ENCODE assay signal across 9 mouse cellular contexts in the genomic region with DNA sequence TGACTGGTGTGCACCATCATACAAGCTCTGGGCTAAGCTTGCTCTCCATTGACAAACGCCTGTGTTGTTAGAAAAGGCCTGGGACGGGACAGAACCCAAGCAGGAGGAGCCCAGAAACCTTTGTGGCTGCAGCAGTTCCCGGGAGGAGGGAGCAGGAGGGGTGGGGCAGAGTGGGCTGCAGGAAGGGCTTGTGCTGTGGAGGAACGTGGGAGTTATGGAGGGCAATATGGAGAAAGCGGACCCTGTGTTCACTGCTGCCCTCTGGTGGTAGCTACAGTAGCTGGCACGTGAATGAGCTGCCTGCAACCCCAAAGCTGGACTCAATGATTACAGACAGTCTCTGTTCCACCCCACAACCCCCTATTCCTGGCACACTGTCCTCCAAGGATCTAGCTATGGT. TPM values are rescaled to one million over a fixed set of nuclear protein-coding genes. Genes with fewer than 3 reads are reported as not detected.
DNase-seq lines count a peak whose midpoint lies in the region; ATAC-seq and TF ChIP-seq lines count a peak whose summit lies in the region.
"Had no signal": no experiment of that assay in that cellular context is flagged by ENCODE, and none has a peak within 500 bp of the region (broad histone marks: within the 10 kb centered on the region; RNA-seq: fewer than 3 reads in every experiment).

No protein-coding gene starts in this region.

- H3K9me3 ChIP-seq in forebrain, embryonic 14.5 days (replicated peaks; ENCODE audit: control insufficient read depth, low read length) = 0 out of 2 replicates have a peak, but pooled peaks cover 3% of the 10 kb centered on the region
- H3K9me3 ChIP-seq in forebrain, embryonic 13.5 days (replicated peaks) = no peaks in the 10 kb centered on the region
- no peaks in the 10 kb centered on the region for H3K9me3 ChIP-seq in lung, postnatal 0 days (ENCODE audit: low read length)

- H3K27me3 ChIP-seq in forebrain, embryonic 14.5 days (replicated peaks; ENCODE audit: control insufficient read depth, insufficient read depth, low read length) = no peaks in the 10 kb centered on the region
- H3K27me3 ChIP-seq in forebrain, embryonic 13.5 days = no peaks in the 10 kb centered on the region
- H3K27me3 ChIP-seq in lung, postnatal 0 days (replicated peaks; ENCODE audit: insufficient read depth, low read length) = peaks cover 14% of the 10 kb centered on the region; the same call in 1 of the 2 replicates
- H3K27me3 ChIP-seq in spleen, adult 2 months (ENCODE audit: control insufficient read depth, insufficient read depth, low read length) = peaks cover 16% of the 10 kb centered on the region

- no peak overlapping the region for H3K4me3 ChIP-seq in forebrain, embryonic 14.5 days (ENCODE audit: low read depth, low read length)
- no peak overlapping the region for H3K4me3 ChIP-seq in forebrain, embryonic 13.5 days
- H3K4me3 ChIP-seq in lung, postnatal 0 days (ENCODE audit: low read depth, low read length) = no peak overlapping the region
- H3K4me3 ChIP-seq in spleen, adult 2 months (ENCODE audit: extremely low read depth, insufficient read depth, insufficient read length) = no peak overlapping the region

- H3K27ac ChIP-seq in forebrain, embryonic 14.5 days (ENCODE audit: low read depth, low read length) = no peak overlapping the region
- no peak overlapping the region for H3K27ac ChIP-seq in forebrain, embryonic 13.5 days
- H3K27ac ChIP-seq in lung, postnatal 0 days (ENCODE audit: low read length) = no peak overlapping the region
- H3K27ac ChIP-seq in spleen, adult 2 months (ENCODE audit: insufficient read depth, low read length) = no peak overlapping the region

- TF ChIP-seq EP300 in lung, postnatal 0 days (IDR thresholded peaks at IDR 0.05) = no peak

- H3K4me2 ChIP-seq in forebrain, embryonic 14.5 days (ENCODE audit: low read length) = no peak overlapping the region
- H3K4me2 ChIP-seq in forebrain, embryonic 13.5 days = no peak overlapping the region
- no peak overlapping the region for H3K4me2 ChIP-seq in lung, postnatal 0 days (replicated peaks; ENCODE audit: low read depth, low read length)

- TF ChIP-seq CTCF in lung, postnatal 0 days (IDR thresholded peaks at IDR 0.05) = peak; percentile 98
- peak; percentile 87; the same call in 1 of the 2 replicates for TF ChIP-seq CTCF in spleen, adult 2 months (IDR thresholded peaks at IDR 0.05; ENCODE audit: extremely low read depth, insufficient read depth, insufficient read length, insufficient replicate concordance)

- TF ChIP-seq POLR2A in spleen, adult 2 months (IDR thresholded peaks at IDR 0.05; ENCODE audit: low read depth, low read length) = no peak

- no peaks in the 10 kb centered on the region for H3K36me3 ChIP-seq in forebrain, embryonic 14.5 days (ENCODE audit: control insufficient read depth, insufficient read depth, low read length)
- H3K36me3 ChIP-seq in forebrain, embryonic 13.5 days (ENCODE audit: poor library complexity, severe bottlenecking) = no peaks in the 10 kb centered on the region
- no peaks in the 10 kb centered on the region for H3K36me3 ChIP-seq in lung, postnatal 0 days (ENCODE audit: insufficient read depth, low read length)
- H3K36me3 ChIP-seq in spleen, adult 2 months (ENCODE audit: control insufficient read depth, insufficient read depth, low read length) = no peaks in the 10 kb centered on the region

- DNase-seq in forebrain, embryonic 14.5 days (ENCODE audit: low spot score) = peak; percentile 78
- DNase-seq in urinary bladder, postnatal 14 days (ENCODE audit: low spot score) = peak; percentile 80
- no peak for DNase-seq in urinary bladder, postnatal 10 days (ENCODE audit: low spot score)
- DNase-seq in embryo, embryonic 10 days (ENCODE audit: low spot score) = peak; percentile 88
- peak; percentile 88 for DNase-seq in induced T-regulatory cell, adult 2 months (ENCODE audit: low read depth)
- DNase-seq in lung, postnatal 0 days (ENCODE audit: low spot score) = peak; percentile 90
- peak; percentile 45 to 66 for DNase-seq in spleen, adult 2 months (ENCODE audit: low read depth in 1 of 2, low spot score in 2 of 2)

- 7% methylated on average over 6 of the region's 6 CpGs for WGBS in forebrain, embryonic 14.5 days
- WGBS in forebrain, embryonic 13.5 days = 9% methylated on average over 6 of the region's 6 CpGs
- WGBS in lung, postnatal 0 days = 12% methylated on average over 6 of the region's 6 CpGs
- 15% methylated on average over 6 of the region's 6 CpGs for WGBS in spleen, adult 2 months

- H3K9ac ChIP-seq in forebrain, embryonic 14.5 days (ENCODE audit: low read length) = no peak overlapping the region
- H3K9ac ChIP-seq in forebrain, embryonic 13.5 days = no peak overlapping the region
- H3K9ac ChIP-seq in lung, postnatal 0 days (replicated peaks; ENCODE audit: low read depth) = no peak overlapping the region

- no peak for ATAC-seq in forebrain, embryonic 14.5 days
- ATAC-seq in forebrain, embryonic 13.5 days = no peak
- ATAC-seq in lung, postnatal 0 days = peak; percentile 18

- peaks cover 5% of the 10 kb centered on the region; the same call in 1 of the 2 replicates for H3K4me1 ChIP-seq in forebrain, embryonic 14.5 days (ENCODE audit: control insufficient read depth, insufficient read depth, low read length)
- H3K4me1 ChIP-seq in forebrain, embryonic 13.5 days = peaks cover 1% of the 10 kb centered on the region
- peaks cover 7% of the 10 kb centered on the region for H3K4me1 ChIP-seq in lung, postnatal 0 days (ENCODE audit: insufficient read depth, low read depth, low read length)
- peaks cover 19% of the 10 kb centered on the region for H3K4me1 ChIP-seq in spleen, adult 2 months (ENCODE audit: control insufficient read depth, insufficient read depth, insufficient read length)

RNA-seq across cellular contexts. Expression of a gene that starts 3.1 kb away (rescaled TPM):
- 248 and 319 TPM in 2 replicates for polyA plus RNA-seq in forebrain, embryonic 14.5 days (2014; fragmentation: Nextera tagmentation; extraction: Ambion mirVana)
- polyA plus RNA-seq in forebrain, embryonic 13.5 days (2015; fragmentation: Nextera tagmentation; extraction: Ambion mirVana) = 276 and 292 TPM in 2 replicates
- 25.6 and 29.6 TPM in 2 replicates for polyA plus RNA-seq in lung, postnatal 0 days (2015; fragmentation: Nextera tagmentation; extraction: Ambion mirVana)
- 57.5 and 69.4 TPM in 2 replicates for polyA plus RNA-seq in spleen, adult 2 months (2012; rRNA removed)

RNA-seq across cellular contexts. Expression of a gene that starts 32.9 kb away (rescaled TPM):
- polyA plus RNA-seq in forebrain, embryonic 14.5 days (2014; fragmentation: Nextera tagmentation; extraction: Ambion mirVana) = 0.14 TPM in 1 of 2 replicates, not detected in the other
- 0.14 TPM in 1 of 2 replicates, not detected in the other for polyA plus RNA-seq in forebrain, embryonic 13.5 days (2015; fragmentation: Nextera tagmentation; extraction: Ambion mirVana)
- polyA plus RNA-seq in lung, postnatal 0 days (2015; fragmentation: Nextera tagmentation; extraction: Ambion mirVana) = not detected in 2 replicates
- not detected in 2 replicates for polyA plus RNA-seq in spleen, adult 2 months (2012; rRNA removed)
- polyA plus RNA-seq: stomach, embryonic 14.5 days had no signal
